Mouse (Mus musculus): ENCODE data around the gene Larp1. TPM values are rescaled to one million over a fixed set of nuclear protein-coding genes. Genes with fewer than 3 reads are reported as not detected.
"Not testable (repeated sequence)": the region's sequence is repeated elsewhere in the genome, so short reads cannot be mapped to it uniquely, and the experiment has no call there.

Gene Larp1
- polyA plus RNA-seq, 1 experiment from 2014 or later: 18.5 TPM

- Histone ChIP-seq H3K4me3 (replicated peaks; ENCODE audit: low read length) (no peak overlapping the region), H3K27me3 (replicated peaks; ENCODE audit: control insufficient read depth, insufficient read depth, low read length) (no peaks in the 10 kb centered on the region), H3K4me2 (ENCODE audit: low read length) (no peak overlapping the region), H3K27ac (ENCODE audit: low read length) (no peak overlapping the region), H3K4me1 (replicated peaks; ENCODE audit: control insufficient read depth, insufficient read depth, low read length) (no peaks in the 10 kb centered on the region), H3K36me3 (ENCODE audit: control insufficient read depth, insufficient read depth) (no peaks in the 10 kb centered on the region), H3K9ac (replicated peaks; ENCODE audit: low read depth, low read length) (no peak overlapping the region), H3K9me3 (ENCODE audit: control insufficient read depth, low read length) (no peaks in the 10 kb centered on the region)
- WGBS: 75% methylated on average over 6 of the region's 6 CpGs
- ATAC-seq: no peak
Observed at GRCm38 (mm10) chr11:58031176-58031575, 22.3 kb downstream of the Larp1 start.

- no peaks in the 10 kb centered on the region for H3K9me3 ChIP-seq (ENCODE audit: control insufficient read depth, low read length)
- H3K4me3 ChIP-seq (replicated peaks; ENCODE audit: low read length): no peak overlapping the region
- ATAC-seq: no peak
- no peak overlapping the region for H3K4me2 ChIP-seq (ENCODE audit: low read length)
- H3K27ac ChIP-seq (ENCODE audit: low read length): no peak overlapping the region
- WGBS: 84% methylated on average over 3 of the region's 3 CpGs
- no peak overlapping the region for H3K9ac ChIP-seq (replicated peaks; ENCODE audit: low read depth, low read length)
- no peaks in the 10 kb centered on the region for H3K4me1 ChIP-seq (replicated peaks; ENCODE audit: control insufficient read depth, insufficient read depth, low read length)
- H3K27me3 ChIP-seq (replicated peaks; ENCODE audit: control insufficient read depth, insufficient read depth, low read length): no peaks in the 10 kb centered on the region
- H3K36me3 ChIP-seq (ENCODE audit: control insufficient read depth, insufficient read depth): no peaks in the 10 kb centered on the region
Observed at GRCm38 (mm10) chr11:58033635-58034034, 24.8 kb downstream of the Larp1 start.

- no peak overlapping the region for H3K27ac ChIP-seq (ENCODE audit: low read length)
- no peak for ATAC-seq
- H3K36me3 ChIP-seq (ENCODE audit: control insufficient read depth, insufficient read depth): peaks cover 6% of the 10 kb centered on the region
- WGBS: 82% methylated on average over 1 of the region's 1 CpGs
- no peak overlapping the region for H3K4me2 ChIP-seq (ENCODE audit: low read length)
- H3K9me3 ChIP-seq (ENCODE audit: control insufficient read depth, low read length): no peaks in the 10 kb centered on the region
- 0 out of 2 replicates have a peak, but pooled peaks cover 3% of the 10 kb centered on the region for H3K4me1 ChIP-seq (replicated peaks; ENCODE audit: control insufficient read depth, insufficient read depth, low read length)
- no peak overlapping the region for H3K4me3 ChIP-seq (replicated peaks; ENCODE audit: low read length)
- no peaks in the 10 kb centered on the region for H3K27me3 ChIP-seq (replicated peaks; ENCODE audit: control insufficient read depth, insufficient read depth, low read length)
- H3K9ac ChIP-seq (replicated peaks; ENCODE audit: low read depth, low read length): no peak overlapping the region
Observed at GRCm38 (mm10) chr11:58039027-58039426, 30.2 kb downstream of the Larp1 start.

- no peak overlapping the region for H3K4me2 ChIP-seq (ENCODE audit: low read length)
- H3K9ac ChIP-seq (replicated peaks; ENCODE audit: low read depth, low read length): no peak overlapping the region
- WGBS: 95% methylated on average over 5 of the region's 5 CpGs
- no peaks in the 10 kb centered on the region for H3K27me3 ChIP-seq (replicated peaks; ENCODE audit: control insufficient read depth, insufficient read depth, low read length)
- no peak overlapping the region for H3K4me3 ChIP-seq (replicated peaks; ENCODE audit: low read length)
- no peaks in the 10 kb centered on the region for H3K9me3 ChIP-seq (ENCODE audit: control insufficient read depth, low read length)
- no peak overlapping the region for H3K27ac ChIP-seq (ENCODE audit: low read length)
- 0 out of 2 replicates have a peak, but pooled peaks cover 3% of the 10 kb centered on the region for H3K4me1 ChIP-seq (replicated peaks; ENCODE audit: control insufficient read depth, insufficient read depth, low read length)
- no peak for ATAC-seq
- peaks cover 6% of the 10 kb centered on the region for H3K36me3 ChIP-seq (ENCODE audit: control insufficient read depth, insufficient read depth)
Observed at GRCm38 (mm10) chr11:58042861-58043431, 34.1 kb downstream of the Larp1 start.

- peaks cover 23% of the 10 kb centered on the region for H3K36me3 ChIP-seq (ENCODE audit: control insufficient read depth, insufficient read depth)
- no peak overlapping the region for H3K4me3 ChIP-seq (replicated peaks; ENCODE audit: low read length)
- no peaks in the 10 kb centered on the region for H3K27me3 ChIP-seq (replicated peaks; ENCODE audit: control insufficient read depth, insufficient read depth, low read length)
- no peak overlapping the region for H3K4me2 ChIP-seq (ENCODE audit: low read length)
- ATAC-seq: no peak
- no peak overlapping the region for H3K27ac ChIP-seq (ENCODE audit: low read length)
- 72% methylated on average over 4 of the region's 4 CpGs for WGBS
- H3K9ac ChIP-seq (replicated peaks; ENCODE audit: low read depth, low read length): no peak overlapping the region
- H3K4me1 ChIP-seq (replicated peaks; ENCODE audit: control insufficient read depth, insufficient read depth, low read length): no peaks in the 10 kb centered on the region
- H3K9me3 ChIP-seq (ENCODE audit: control insufficient read depth, low read length): no peaks in the 10 kb centered on the region
Observed at GRCm38 (mm10) chr11:58046438-58046837, 37.6 kb downstream of the Larp1 start.

GRCm38 (mm10) chr11:58057455-58057854 lies 48.6 kb downstream of the Larp1 start:
- no peak overlapping the region for H3K4me3 ChIP-seq (replicated peaks; ENCODE audit: low read length)
- WGBS: 33% methylated on average over 6 of the region's 6 CpGs
- H3K36me3 ChIP-seq (ENCODE audit: control insufficient read depth, insufficient read depth): peaks cover 24% of the 10 kb centered on the region
- ATAC-seq: peak; percentile 47; the same call in 1 of the 2 replicates
- no peak overlapping the region for H3K4me2 ChIP-seq (ENCODE audit: low read length)
- no peaks in the 10 kb centered on the region for H3K9me3 ChIP-seq (ENCODE audit: control insufficient read depth, low read length)
- no peak overlapping the region for H3K27ac ChIP-seq (ENCODE audit: low read length)
- H3K9ac ChIP-seq (replicated peaks; ENCODE audit: low read depth, low read length): no peak overlapping the region
- H3K4me1 ChIP-seq (replicated peaks; ENCODE audit: control insufficient read depth, insufficient read depth, low read length): no peaks in the 10 kb centered on the region
- no peaks in the 10 kb centered on the region for H3K27me3 ChIP-seq (replicated peaks; ENCODE audit: control insufficient read depth, insufficient read depth, low read length)

- not testable (repeated sequence) for H3K4me3 ChIP-seq (replicated peaks; ENCODE audit: low read length); H3K4me2 ChIP-seq (ENCODE audit: low read length); H3K27ac ChIP-seq (ENCODE audit: low read length); ATAC-seq; H3K9me3 ChIP-seq (ENCODE audit: control insufficient read depth, low read length); H3K4me1 ChIP-seq (replicated peaks; ENCODE audit: control insufficient read depth, insufficient read depth, low read length); H3K27me3 ChIP-seq (replicated peaks; ENCODE audit: control insufficient read depth, insufficient read depth, low read length); H3K9ac ChIP-seq (replicated peaks; ENCODE audit: low read depth, low read length)
- WGBS: 92% methylated on average over 7 of the region's 7 CpGs
- H3K36me3 ChIP-seq (ENCODE audit: control insufficient read depth, insufficient read depth): peaks cover 20% of the 10 kb centered on the region
Observed at GRCm38 (mm10) chr11:58059752-58060151, 50.9 kb downstream of the Larp1 start.

GRCm38 (mm10) chr11:58061218-58061617 lies 52.4 kb downstream of the Larp1 start:
- not testable (repeated sequence) for ATAC-seq; H3K4me3 ChIP-seq (replicated peaks; ENCODE audit: low read length); H3K27ac ChIP-seq (ENCODE audit: low read length); H3K9ac ChIP-seq (replicated peaks; ENCODE audit: low read depth, low read length); H3K9me3 ChIP-seq (ENCODE audit: control insufficient read depth, low read length); H3K4me2 ChIP-seq (ENCODE audit: low read length); H3K27me3 ChIP-seq (replicated peaks; ENCODE audit: control insufficient read depth, insufficient read depth, low read length); H3K4me1 ChIP-seq (replicated peaks; ENCODE audit: control insufficient read depth, insufficient read depth, low read length)
- H3K36me3 ChIP-seq (ENCODE audit: control insufficient read depth, insufficient read depth): peaks cover 14% of the 10 kb centered on the region
- WGBS: 89% methylated on average over 3 of the region's 4 CpGs

GRCm38 (mm10) chr11:58062586-58062985 lies 53.7 kb downstream of the Larp1 start:
- Histone ChIP-seq H3K27ac (ENCODE audit: low read length) (no peak overlapping the region), H3K4me1 (replicated peaks; ENCODE audit: control insufficient read depth, insufficient read depth, low read length) (peaks cover 7% of the 10 kb centered on the region), H3K9me3 (ENCODE audit: control insufficient read depth, low read length) (no peaks in the 10 kb centered on the region), H3K4me3 (replicated peaks; ENCODE audit: low read length) (no peak overlapping the region), H3K4me2 (ENCODE audit: low read length) (no peak overlapping the region), H3K36me3 (ENCODE audit: control insufficient read depth, insufficient read depth) (peaks cover 14% of the 10 kb centered on the region), H3K27me3 (replicated peaks; ENCODE audit: control insufficient read depth, insufficient read depth, low read length) (no peaks in the 10 kb centered on the region), H3K9ac (replicated peaks; ENCODE audit: low read depth, low read length) (no peak overlapping the region)
- ATAC-seq: no peak
- 81% methylated on average over 4 of the region's 4 CpGs for WGBS

GRCm38 (mm10) chr11:58065025-58065424 lies 56.2 kb downstream of the Larp1 start:
- ATAC-seq: no peak
- 87% methylated on average over 4 of the region's 4 CpGs for WGBS
- Histone ChIP-seq H3K4me1 (replicated peaks; ENCODE audit: control insufficient read depth, insufficient read depth, low read length) (peaks cover 7% of the 10 kb centered on the region), H3K9me3 (ENCODE audit: control insufficient read depth, low read length) (no peaks in the 10 kb centered on the region), H3K4me2 (ENCODE audit: low read length) (no peak overlapping the region), H3K27ac (ENCODE audit: low read length) (no peak overlapping the region), H3K9ac (replicated peaks; ENCODE audit: low read depth, low read length) (no peak overlapping the region), H3K27me3 (replicated peaks; ENCODE audit: control insufficient read depth, insufficient read depth, low read length) (no peaks in the 10 kb centered on the region), H3K4me3 (replicated peaks; ENCODE audit: low read length) (no peak overlapping the region), H3K36me3 (ENCODE audit: control insufficient read depth, insufficient read depth) (peaks cover 6% of the 10 kb centered on the region)
